Mouse (Mus musculus) stomach, postnatal 0 days (tissue): Measurements from ENCODE around the gene Smim24.

Experiments
- CTCF ChIP-seq: IDR thresholded peaks from 2 replicates; pipeline ENCODE4 v1.5.1; 2016; ENCODE audit warnings: antibody characterized with exemption, low read depth, mild to moderate bottlenecking, moderate library complexity
- EP300 ChIP-seq: optimal IDR thresholded peaks from 2 replicates; pipeline ENCODE3; 2016; ENCODE audit warnings: antibody characterized with exemption

DNA sequence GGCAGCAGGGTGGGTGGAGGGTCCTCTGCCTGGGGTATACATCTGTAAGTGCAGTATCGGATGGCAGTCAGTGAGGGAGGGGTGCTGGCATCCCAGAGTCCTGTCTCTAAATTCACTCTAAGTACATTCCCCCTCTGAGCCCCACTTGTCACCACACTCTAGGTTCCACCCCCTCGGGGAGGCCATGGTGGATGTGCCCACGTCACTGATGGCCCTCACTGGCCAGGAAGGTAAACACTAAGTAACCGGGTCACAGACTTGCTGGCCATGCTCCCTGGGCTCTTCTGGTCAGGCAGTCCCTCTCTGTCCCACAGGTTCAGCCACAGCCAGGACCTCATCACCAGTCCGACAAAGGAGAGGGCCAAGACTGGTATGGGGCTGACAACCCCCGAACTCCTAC lies 29.3 kb downstream of the Smim24 start:
- no peak for TF ChIP-seq CTCF
- TF ChIP-seq EP300, result no peak
